Mouse (Mus musculus) intestine, postnatal 0 days (tissue): ENCODE measurements around the gene Otoa. TPM values are rescaled to one million over a fixed set of nuclear protein-coding genes. Genes with fewer than 3 reads are reported as not detected.

ENCODE experiments used
- ATAC-seq: fragments of 200-750 bp; cut with Nextera tagmentation; 2 replicates; pipeline ENCODE4 v1.8.0; 2017; ENCODE audit warnings: mild to moderate bottlenecking, moderate TSS enrichment, moderate library complexity
- H3K27ac ChIP-seq: fragments of 300-500 bp; sonication (generic); 2 replicates; pipeline ENCODE4 v1.5.1; 2014; ENCODE audit warnings: mild to moderate bottlenecking, low read depth, low read length, moderate library complexity
- H3K27me3 ChIP-seq: fragments of 300-500 bp; sonication (generic); replicated peaks from 2 replicates; pipeline ENCODE4 v1.6.1; 2014; ENCODE audit warnings: low read length, mixed read lengths; ENCODE audit not compliant: control insufficient read depth, insufficient read depth
- H3K36me3 ChIP-seq: fragments of 300-500 bp; sonication (generic); 2 replicates; pipeline ENCODE4 v1.6.1; 2014; ENCODE audit warnings: mild to moderate bottlenecking, moderate library complexity; ENCODE audit not compliant: control insufficient read depth, insufficient read depth
- H3K4me1 ChIP-seq: fragments of 300-500 bp; sonication (generic); replicated peaks from 2 replicates; pipeline ENCODE4 v1.6.1; 2014; ENCODE audit warnings: antibody characterized with exemption, low read length, mixed read lengths; ENCODE audit not compliant: control insufficient read depth, insufficient read depth
- H3K4me2 ChIP-seq: fragments of 300-500 bp; sonication (generic); replicated peaks from 2 replicates; pipeline ENCODE4 v1.6.1; 2014; ENCODE audit warnings: low read depth, mild to moderate bottlenecking, moderate library complexity
- H3K4me3 ChIP-seq: fragments of 300-500 bp; sonication (generic); 2 replicates; pipeline ENCODE4 v1.5.1; 2014; ENCODE audit warnings: low read depth, low read length
- H3K9ac ChIP-seq: fragments of 300-500 bp; sonication (generic); 2 replicates; pipeline ENCODE4 v1.6.1; 2014; ENCODE audit warnings: mild to moderate bottlenecking, low read depth, low read length
- H3K9me3 ChIP-seq: fragments of 300-500 bp; sonication (generic); 2 replicates; pipeline ENCODE4 v1.6.1; 2016; ENCODE audit warnings: mixed run types; ENCODE audit not compliant: control insufficient read depth
- CTCF ChIP-seq: sonication (generic); IDR thresholded peaks from 2 replicates; pipeline ENCODE4 v1.5.1; 2016; ENCODE audit warnings: low read depth, mild to moderate bottlenecking, control low read depth, antibody characterized with exemption, moderate library complexity
- WGBS: fragments of 180-500 bp; shearing (Covaris S2); extraction: QIAGEN DNeasy Blood & Tissue Kit; methylation state at CpG from one replicate; pipeline ENCODE4 v1.1.7; 2014; 5-methylcytosine and 5-hydroxymethylcytosine counted together
- polyA plus RNA-seq: library from polyadenylated mRNA; unstranded; fragments of >200 nt; fragmentation: Nextera tagmentation; extraction: Ambion mirVana; gene quantifications from 2 replicates; pipeline ENCODE4 v1.2.1, GENCODE M21; 2015

Otoa gene
- polyA plus RNA-seq, 1 experiment from 2014 or later: 0.17 TPM

DNA sequence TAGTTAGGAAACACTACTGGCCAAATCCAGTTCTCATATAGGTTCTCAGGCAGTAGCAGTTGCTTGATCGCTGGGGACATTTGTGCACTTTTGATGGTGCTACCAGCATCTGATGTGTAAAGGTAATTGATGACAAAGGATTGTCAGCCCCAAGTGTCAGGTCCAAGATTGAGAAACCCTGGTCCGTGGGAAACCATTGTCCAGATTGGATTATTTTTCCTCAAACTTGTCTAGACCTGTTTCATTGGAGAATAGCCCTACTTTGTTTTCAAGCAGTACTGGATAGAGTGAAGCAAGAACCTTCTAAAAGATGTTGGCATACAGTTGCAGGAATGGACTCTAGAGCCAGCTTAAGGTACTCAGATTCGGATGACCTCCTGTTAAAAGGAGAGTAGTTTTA is 38.4 kb upstream of the Otoa start:
- no peak overlapping the region for H3K9ac ChIP-seq
- H3K4me2 ChIP-seq: no peak overlapping the region
- H3K27ac ChIP-seq: no peak overlapping the region
- H3K27me3 ChIP-seq: no peaks in the 10 kb centered on the region
- ATAC-seq: no peak
- H3K36me3 ChIP-seq: no peaks in the 10 kb centered on the region
- H3K9me3 ChIP-seq: no peaks in the 10 kb centered on the region
- H3K4me3 ChIP-seq: no peak overlapping the region
- H3K4me1 ChIP-seq: peaks cover 9% of the 10 kb centered on the region
- TF ChIP-seq CTCF: no peak
- WGBS: 94% methylated on average over 3 of the region's 3 CpGs

DNA sequence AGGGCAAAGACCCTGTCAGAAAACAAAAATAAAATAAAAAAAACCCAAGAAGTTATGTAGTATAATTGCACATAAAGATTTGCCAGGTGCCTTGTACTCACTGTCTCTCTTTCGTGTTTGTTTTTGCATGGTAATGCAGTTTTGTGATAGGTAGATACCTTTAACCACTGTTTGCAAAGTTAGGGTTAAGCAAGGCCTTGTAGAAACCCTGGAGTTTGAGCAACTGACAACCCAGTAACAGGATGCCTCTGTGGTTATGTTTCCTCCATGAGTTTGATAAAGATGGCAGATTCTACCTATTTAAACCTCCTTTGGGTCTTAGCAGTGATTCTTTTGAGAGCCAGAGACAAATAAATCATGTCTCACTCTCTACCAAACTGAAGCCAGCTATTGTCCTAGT is 37.9 kb upstream of the Otoa start:
- no peak overlapping the region for H3K27ac ChIP-seq
- 82% methylated on average over 1 of the region's 1 CpGs for WGBS
- no peak overlapping the region for H3K4me3 ChIP-seq
- no peaks in the 10 kb centered on the region for H3K9me3 ChIP-seq
- H3K36me3 ChIP-seq: no peaks in the 10 kb centered on the region
- TF ChIP-seq CTCF: no peak
- no peak for ATAC-seq
- no peak overlapping the region for H3K9ac ChIP-seq
- no peaks in the 10 kb centered on the region for H3K27me3 ChIP-seq
- no peak overlapping the region for H3K4me2 ChIP-seq
- H3K4me1 ChIP-seq: peaks cover 9% of the 10 kb centered on the region

DNA sequence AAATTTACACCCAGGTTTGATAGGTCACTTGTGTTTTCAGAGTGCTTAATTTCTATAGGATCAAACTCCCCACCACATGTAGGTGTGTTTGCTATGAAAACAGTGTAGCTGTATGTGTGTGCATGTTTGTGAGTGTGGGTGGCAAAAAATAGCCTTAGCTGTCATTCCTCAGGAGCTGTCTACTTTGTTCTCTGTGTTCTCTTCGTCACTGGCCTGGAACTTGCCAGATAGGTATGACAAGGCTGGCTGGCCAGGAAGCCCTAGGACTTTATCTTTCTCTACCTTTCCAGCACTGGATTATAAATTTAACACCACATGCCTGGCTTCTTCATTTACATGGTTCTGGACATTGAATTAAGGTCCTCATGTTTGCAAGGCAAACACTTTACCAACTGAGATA is 37.2 kb upstream of the Otoa start:
- ATAC-seq: no peak
- Histone ChIP-seq H3K4me3 (no peak overlapping the region), H3K4me1 (peaks cover 9% of the 10 kb centered on the region), H3K9ac (no peak overlapping the region; the same call in 1 of the 2 replicates), H3K9me3 (no peaks in the 10 kb centered on the region), H3K27ac (no peak overlapping the region), H3K27me3 (no peaks in the 10 kb centered on the region), H3K4me2 (no peak overlapping the region), H3K36me3 (no peaks in the 10 kb centered on the region; the same call in 1 of the 2 replicates)
- TF ChIP-seq CTCF: no peak
- 53% methylated on average over 1 of the region's 1 CpGs for WGBS

DNA sequence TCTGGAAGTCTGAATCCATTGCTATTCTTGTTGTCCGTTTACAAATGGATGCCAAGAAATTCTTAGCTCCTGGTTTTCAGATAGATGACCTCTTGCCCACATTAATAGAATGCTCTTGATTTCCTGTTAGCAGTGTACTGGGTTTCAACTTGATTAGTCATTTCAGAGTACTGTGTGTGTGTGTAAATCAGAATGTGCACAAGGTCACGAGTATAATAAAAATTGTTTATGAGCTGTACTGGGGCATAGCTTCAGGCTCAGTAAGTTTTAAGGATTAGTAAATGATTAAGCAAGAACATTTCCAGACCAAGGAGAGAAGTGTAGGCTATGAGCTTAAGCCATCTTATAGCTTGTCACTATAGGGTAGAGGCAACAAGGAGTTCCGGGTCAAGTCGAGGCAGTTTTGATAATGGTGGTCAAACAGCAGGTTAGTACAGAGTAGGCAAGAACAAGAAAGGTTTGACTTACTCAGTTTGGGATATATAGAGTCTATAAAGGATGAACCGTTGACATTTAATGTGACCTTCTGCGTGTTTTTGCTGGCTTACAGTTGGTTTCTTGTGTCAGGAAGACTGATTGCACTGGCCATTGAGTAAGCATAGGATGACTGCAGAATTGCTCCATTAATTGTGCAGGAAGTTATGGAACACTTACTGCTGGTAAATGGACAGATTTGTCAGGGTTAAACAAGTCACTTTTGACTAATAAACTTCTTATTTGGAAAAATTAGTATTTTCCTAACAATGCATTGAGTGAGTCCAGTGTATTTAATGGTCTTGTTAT is 35.6 kb upstream of the Otoa start:
- H3K27ac ChIP-seq: no peak overlapping the region
- TF ChIP-seq CTCF: no peak
- no peak overlapping the region for H3K9ac ChIP-seq
- no peaks in the 10 kb centered on the region for H3K9me3 ChIP-seq
- no peaks in the 10 kb centered on the region; the same call in none of the 2 replicates for H3K36me3 ChIP-seq
- no peaks in the 10 kb centered on the region for H3K27me3 ChIP-seq
- peaks cover 9% of the 10 kb centered on the region for H3K4me1 ChIP-seq
- H3K4me3 ChIP-seq: no peak overlapping the region
- WGBS: 33% methylated on average over 6 of the region's 6 CpGs
- ATAC-seq: peak; percentile 93
- H3K4me2 ChIP-seq: no peak overlapping the region

DNA sequence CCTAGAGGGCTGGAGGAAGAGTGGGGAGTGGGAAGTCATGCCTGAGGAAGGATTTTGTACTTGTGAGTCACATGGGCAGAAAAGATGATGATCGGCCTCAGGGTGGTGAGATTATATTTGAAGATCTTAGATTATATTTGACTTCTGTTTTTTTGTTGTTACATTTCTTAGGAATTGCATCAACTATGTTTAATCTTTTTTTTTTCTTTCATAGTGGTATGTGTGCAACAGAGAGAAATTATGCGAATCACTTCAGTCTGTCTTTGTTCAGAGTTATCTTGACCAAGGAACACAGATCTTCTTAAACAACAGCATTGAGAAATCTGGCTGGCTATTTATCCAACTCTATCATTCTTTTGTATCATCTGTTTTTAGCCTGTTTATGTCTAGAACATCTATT is 33.8 kb upstream of the Otoa start:
- no peak for ATAC-seq
- Histone ChIP-seq H3K36me3 (peaks cover 7% of the 10 kb centered on the region), H3K4me3 (no peak overlapping the region), H3K4me1 (peaks cover 9% of the 10 kb centered on the region), H3K9me3 (no peaks in the 10 kb centered on the region), H3K27me3 (no peaks in the 10 kb centered on the region), H3K9ac (no peak overlapping the region), H3K4me2 (no peak overlapping the region), H3K27ac (no peak overlapping the region)
- 85% methylated on average over 2 of the region's 2 CpGs for WGBS
- TF ChIP-seq CTCF: peak; percentile 7; the same call in 1 of the 2 replicates

DNA sequence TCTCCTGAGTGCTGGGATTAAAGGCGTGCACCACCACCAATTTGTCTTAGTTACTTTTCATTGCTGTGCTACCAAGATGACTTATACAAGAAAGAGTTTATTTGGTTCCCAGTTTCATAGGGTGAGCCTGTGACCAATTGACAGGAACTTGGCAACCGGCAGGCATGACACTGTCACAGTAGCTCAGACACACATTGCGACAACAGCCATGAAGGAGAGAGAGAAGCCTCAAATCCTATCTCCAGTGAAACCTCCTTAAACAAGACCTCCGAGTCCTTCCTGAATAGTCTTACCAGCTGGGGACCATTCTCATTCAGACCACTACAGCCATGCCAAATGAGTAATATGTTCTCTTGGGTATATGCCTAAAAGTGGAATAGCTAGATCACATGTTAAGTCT is 28.4 kb upstream of the Otoa start:
- no peak for TF ChIP-seq CTCF
- H3K36me3 ChIP-seq: peaks cover 33% of the 10 kb centered on the region
- no peak overlapping the region for H3K27ac ChIP-seq
- no peak overlapping the region for H3K9ac ChIP-seq
- WGBS: 88% methylated on average over 4 of the region's 4 CpGs
- no peaks in the 10 kb centered on the region for H3K27me3 ChIP-seq
- no peak overlapping the region for H3K4me3 ChIP-seq
- no peaks in the 10 kb centered on the region for H3K9me3 ChIP-seq
- no peak for ATAC-seq
- no peak overlapping the region for H3K4me2 ChIP-seq
- no peaks in the 10 kb centered on the region for H3K4me1 ChIP-seq
